Mouse (Mus musculus) pancreas, adult 10 weeks (tissue): ENCODE results near the gene Nphp4. TPM values are rescaled to one million over a fixed set of nuclear protein-coding genes. Genes with fewer than 3 reads are reported as not detected.

Source experiments
- polyA plus RNA-seq: library from polyadenylated mRNA; stranded (reverse); fragments of 350-450 nt; fragmentation: Illumina TruSeq; extraction: RNeasy Lipid Tissue Mini Kit (QIAGEN cat#74804); gene quantifications from one replicate; pipeline ENCODE4 v1.2.3, GENCODE M21; 2015; ENCODE audit warnings: low read depth, low replicate concordance; ENCODE audit not compliant: insufficient read depth

Nphp4 gene
- 0.28 TPM for polyA plus RNA-seq

GRCm38 (mm10) chr4:152476427-152477023, at the start of gene Nphp4:
TSS of gene Nphp4 (plus strand) at chr4:152476706.

GRCm38 (mm10) chr4:152477466-152478223, 1.1 kb downstream of the Nphp4 start, which contains the start of gene Kcnab2:
TSS of gene Kcnab2 (minus strand) at chr4:152477871.

Other genes with a start within 250 kb of the Nphp4 start
- 4.5 TPM for gene Gpr153, start 202.5 kb upstream of the Nphp4 start, polyA plus RNA-seq
- gene Hes3, start 185.0 kb upstream of the Nphp4 start, polyA plus RNA-seq, result not detected
- 9.5 TPM for gene Icmt, start 179.5 kb upstream of the Nphp4 start, polyA plus RNA-seq
- gene Rnf207, start 157.7 kb upstream of the Nphp4 start, polyA plus RNA-seq, result not detected
- gene Rpl22, start 151.0 kb upstream of the Nphp4 start, polyA plus RNA-seq, result 217 TPM
- gene Chd5, start 138.1 kb upstream of the Nphp4 start, polyA plus RNA-seq, result 1.3 TPM
- gene Kcnab2, start 1.2 kb downstream of the Nphp4 start, polyA plus RNA-seq, result 1.3 TPM